Mouse (Mus musculus): ENCODE data around the gene Dtnbp1. TPM values are rescaled to one million over a fixed set of nuclear protein-coding genes. Genes with fewer than 3 reads are reported as not detected.

Dtnbp1 gene
- total and polyA plus RNA-seq, 2 experiments: 32.5 to 57.4 TPM

DNA sequence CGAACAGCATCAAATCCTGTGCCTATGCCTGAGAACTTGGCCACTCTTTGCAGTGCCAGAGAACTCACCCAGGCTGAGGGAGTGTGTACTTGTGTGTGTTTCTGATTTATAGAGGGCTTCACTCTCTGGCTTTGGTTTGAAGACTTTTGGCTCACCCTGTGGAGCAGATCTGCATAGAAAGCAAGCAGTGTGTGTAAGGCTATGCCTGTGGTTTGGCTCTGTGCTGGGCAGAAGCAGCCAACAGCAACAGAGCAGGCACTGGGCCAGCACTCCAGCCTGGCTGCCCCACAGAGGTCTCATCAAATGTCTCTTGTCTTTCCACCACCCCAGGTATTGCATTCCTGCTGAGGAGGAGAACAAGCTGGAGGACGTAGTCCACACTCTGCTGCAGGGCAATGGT lies 89.1 kb downstream of the Dtnbp1 start:
- Histone ChIP-seq H3K36me3 (ENCODE audit: control insufficient read depth, insufficient read depth, low read length) (peaks cover 45% of the 10 kb centered on the region), H3K27me3 (ENCODE audit: control insufficient read depth, insufficient read depth, low read length) (no peaks in the 10 kb centered on the region), H3K27ac (replicated peaks; ENCODE audit: insufficient read depth, low read depth, low read length) (no peak overlapping the region), H3K4me3 (ENCODE audit: insufficient read depth, low read depth, low read length) (no peak overlapping the region), H3K9ac (ENCODE audit: low read depth, low read length) (no peak overlapping the region), H3K79me2 (ENCODE audit: control insufficient read depth, insufficient read depth, low read length) (no peaks in the 10 kb centered on the region), H3K4me1 (ENCODE audit: control insufficient read depth, insufficient read depth, low read length) (no peaks in the 10 kb centered on the region)
- WGBS: 93% methylated on average over 2 of the region's 2 CpGs
- peak; percentile 25 for DNase-seq (ENCODE audit: extremely low read depth, low read depth, low spot score)
- TF ChIP-seq POLR2A (IDR thresholded peaks at IDR 0.05; ENCODE audit: extremely low read depth, insufficient read depth, low read length) (no peak), CTCF (IDR thresholded peaks at IDR 0.05; ENCODE audit: low read depth, low read length) (no peak)

DNA sequence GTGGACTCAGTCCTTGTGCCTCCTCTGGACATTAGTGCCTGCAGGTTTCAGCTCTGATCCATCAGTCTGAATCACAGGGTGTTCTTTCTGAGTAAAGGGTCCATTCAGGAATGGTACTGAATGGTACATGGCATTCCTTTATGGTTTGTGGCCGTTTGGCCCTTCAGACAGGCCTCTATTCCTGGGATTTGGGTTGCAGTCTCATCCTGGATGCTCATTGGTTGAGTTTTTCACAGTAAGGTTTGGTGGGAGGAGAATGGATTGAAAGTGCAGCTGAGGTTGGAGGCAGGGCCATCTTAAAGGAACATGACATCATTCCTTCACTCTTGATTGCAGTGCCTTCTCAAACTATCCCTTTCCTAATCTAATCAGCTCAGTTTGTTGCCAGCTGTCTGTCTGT lies 93.2 kb downstream of the Dtnbp1 start:
- H3K27me3 ChIP-seq (ENCODE audit: control insufficient read depth, insufficient read depth, low read length): no peaks in the 10 kb centered on the region
- H3K4me3 ChIP-seq (ENCODE audit: insufficient read depth, low read depth, low read length): no peak overlapping the region
- TF ChIP-seq CTCF (IDR thresholded peaks at IDR 0.05; ENCODE audit: low read depth, low read length) (no peak), POLR2A (IDR thresholded peaks at IDR 0.05; ENCODE audit: extremely low read depth, insufficient read depth, low read length) (no peak)
- no peaks in the 10 kb centered on the region for H3K79me2 ChIP-seq (ENCODE audit: control insufficient read depth, insufficient read depth, low read length)
- no peak overlapping the region for H3K27ac ChIP-seq (replicated peaks; ENCODE audit: insufficient read depth, low read depth, low read length)
- no peaks in the 10 kb centered on the region; the same call in 1 of the 2 replicates for H3K4me1 ChIP-seq (ENCODE audit: control insufficient read depth, insufficient read depth, low read length)
- WGBS: 69% methylated on average over 1 of the region's 1 CpGs
- H3K9ac ChIP-seq (ENCODE audit: low read depth, low read length): no peak overlapping the region
- no peak for DNase-seq (ENCODE audit: extremely low read depth, low read depth, low spot score)
- peaks cover 22% of the 10 kb centered on the region; the same call in 1 of the 2 replicates for H3K36me3 ChIP-seq (ENCODE audit: control insufficient read depth, insufficient read depth, low read length)

GRCm38 (mm10) chr13:44907702-44908101 lies 94.2 kb downstream of the Dtnbp1 start:
- TF ChIP-seq POLR2A (IDR thresholded peaks at IDR 0.05; ENCODE audit: extremely low read depth, insufficient read depth, low read length) (no peak), CTCF (IDR thresholded peaks at IDR 0.05; ENCODE audit: low read depth, low read length) (no peak)
- WGBS: 48% methylated on average over 6 of the region's 6 CpGs
- Histone ChIP-seq H3K36me3 (ENCODE audit: control insufficient read depth, insufficient read depth, low read length) (peaks cover 18% of the 10 kb centered on the region; the same call in 1 of the 2 replicates), H3K79me2 (ENCODE audit: control insufficient read depth, insufficient read depth, low read length) (no peaks in the 10 kb centered on the region), H3K27me3 (ENCODE audit: control insufficient read depth, insufficient read depth, low read length) (no peaks in the 10 kb centered on the region), H3K9ac (ENCODE audit: low read depth, low read length) (no peak overlapping the region), H3K27ac (replicated peaks; ENCODE audit: insufficient read depth, low read depth, low read length) (no peak overlapping the region), H3K4me3 (ENCODE audit: insufficient read depth, low read depth, low read length) (no peak overlapping the region), H3K4me1 (ENCODE audit: control insufficient read depth, insufficient read depth, low read length) (no peaks in the 10 kb centered on the region; the same call in 1 of the 2 replicates)
- DNase-seq (ENCODE audit: extremely low read depth, low read depth, low spot score): peak; percentile 55

- Histone ChIP-seq H3K4me3 (ENCODE audit: insufficient read depth, low read depth, low read length) (no peak overlapping the region), H3K9ac (ENCODE audit: low read depth, low read length) (no peak overlapping the region), H3K27me3 (ENCODE audit: control insufficient read depth, insufficient read depth, low read length) (no peaks in the 10 kb centered on the region), H3K4me1 (ENCODE audit: control insufficient read depth, insufficient read depth, low read length) (no peaks in the 10 kb centered on the region; the same call in 1 of the 2 replicates), H3K36me3 (ENCODE audit: control insufficient read depth, insufficient read depth, low read length) (peaks cover 23% of the 10 kb centered on the region; the same call in 1 of the 2 replicates), H3K27ac (replicated peaks; ENCODE audit: insufficient read depth, low read depth, low read length) (no peak overlapping the region), H3K79me2 (ENCODE audit: control insufficient read depth, insufficient read depth, low read length) (no peaks in the 10 kb centered on the region)
- no peak for TF ChIP-seq POLR2A (IDR thresholded peaks at IDR 0.05; ENCODE audit: extremely low read depth, insufficient read depth, low read length)
- no peak for TF ChIP-seq CTCF (IDR thresholded peaks at IDR 0.05; ENCODE audit: low read depth, low read length)
- no peak for DNase-seq (ENCODE audit: extremely low read depth, low read depth, low spot score)
- 98% methylated on average over 11 of the region's 11 CpGs for WGBS
Observed at GRCm38 (mm10) chr13:44906141-44906540, 95.8 kb downstream of the Dtnbp1 start.

DNA sequence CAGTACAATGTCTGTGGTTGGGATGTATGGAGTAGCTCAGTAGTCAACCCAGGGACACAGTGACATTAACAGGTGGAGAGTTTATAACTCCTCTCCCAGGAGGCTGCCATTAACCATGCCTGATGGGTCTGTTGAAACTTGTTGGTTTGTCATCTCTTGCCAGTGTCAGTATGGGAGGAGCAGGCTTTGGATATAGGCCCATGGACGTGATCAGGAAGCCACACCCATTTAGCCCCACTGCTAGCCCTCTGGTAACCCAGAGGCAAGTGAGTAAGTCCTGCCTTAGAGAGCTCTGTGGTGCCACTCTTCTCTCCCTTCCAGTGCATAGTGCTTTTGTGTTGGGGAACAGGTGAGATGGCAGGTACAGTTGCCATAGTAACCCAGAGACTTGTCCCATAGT lies 97.7 kb downstream of the Dtnbp1 start:
- peaks cover 11% of the 10 kb centered on the region; the same call in 1 of the 2 replicates for H3K36me3 ChIP-seq (ENCODE audit: control insufficient read depth, insufficient read depth, low read length)

DNA sequence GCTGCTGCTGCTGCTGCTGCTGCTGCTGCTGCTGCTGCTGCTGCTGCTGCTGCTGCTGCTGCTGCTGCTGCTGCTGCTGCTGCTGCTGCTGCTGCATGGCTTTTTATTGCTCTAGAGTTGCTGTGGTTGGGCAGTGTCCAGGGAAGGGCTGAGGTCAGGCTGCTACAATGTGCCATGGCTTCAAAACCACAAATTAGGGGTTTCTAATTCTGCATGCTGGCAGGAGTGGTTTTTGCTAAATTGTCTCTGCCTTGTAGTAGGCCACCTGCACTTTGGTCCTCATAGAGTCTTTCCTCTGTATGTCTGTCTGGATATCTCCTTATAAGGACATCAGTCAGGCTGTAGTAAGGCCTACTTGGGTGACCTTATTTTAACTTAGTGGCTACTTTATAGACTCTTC lies 98.5 kb downstream of the Dtnbp1 start:
- no peaks in the 10 kb centered on the region; the same call in 1 of the 2 replicates for H3K4me1 ChIP-seq (ENCODE audit: control insufficient read depth, insufficient read depth, low read length)
- H3K4me3 ChIP-seq (ENCODE audit: insufficient read depth, low read depth, low read length): no peak overlapping the region
- H3K27ac ChIP-seq (replicated peaks; ENCODE audit: insufficient read depth, low read depth, low read length): no peak overlapping the region
- H3K36me3 ChIP-seq (ENCODE audit: control insufficient read depth, insufficient read depth, low read length): peaks cover 14% of the 10 kb centered on the region; the same call in 1 of the 2 replicates
- H3K79me2 ChIP-seq (ENCODE audit: control insufficient read depth, insufficient read depth, low read length): no peaks in the 10 kb centered on the region
- DNase-seq (ENCODE audit: extremely low read depth, low read depth, low spot score): no peak
- no peaks in the 10 kb centered on the region for H3K27me3 ChIP-seq (ENCODE audit: control insufficient read depth, insufficient read depth, low read length)
- no peak for TF ChIP-seq CTCF (IDR thresholded peaks at IDR 0.05; ENCODE audit: low read depth, low read length)
- H3K9ac ChIP-seq (ENCODE audit: low read depth, low read length): no peak overlapping the region

More for the DNA sequence above, 97.7 kb downstream of the Dtnbp1 start:
- Histone ChIP-seq H3K27ac (replicated peaks; ENCODE audit: insufficient read depth, low read depth, low read length) (no peak overlapping the region), H3K79me2 (ENCODE audit: control insufficient read depth, insufficient read depth, low read length) (no peaks in the 10 kb centered on the region), H3K4me1 (ENCODE audit: control insufficient read depth, insufficient read depth, low read length) (no peaks in the 10 kb centered on the region; the same call in 1 of the 2 replicates), H3K4me3 (ENCODE audit: insufficient read depth, low read depth, low read length) (no peak overlapping the region), H3K9ac (ENCODE audit: low read depth, low read length) (no peak overlapping the region), H3K27me3 (ENCODE audit: control insufficient read depth, insufficient read depth, low read length) (no peaks in the 10 kb centered on the region)
- WGBS: 50% methylated on average over 1 of the region's 1 CpGs
- no peak for DNase-seq (ENCODE audit: extremely low read depth, low read depth, low spot score)
- TF ChIP-seq CTCF (IDR thresholded peaks at IDR 0.05; ENCODE audit: low read depth, low read length) (no peak), POLR2A (IDR thresholded peaks at IDR 0.05; ENCODE audit: extremely low read depth, insufficient read depth, low read length) (no peak)

Data from liver, adult 2 months (tissue).